Mouse (Mus musculus): ENCODE results near the gene Ajm1.

DNA sequence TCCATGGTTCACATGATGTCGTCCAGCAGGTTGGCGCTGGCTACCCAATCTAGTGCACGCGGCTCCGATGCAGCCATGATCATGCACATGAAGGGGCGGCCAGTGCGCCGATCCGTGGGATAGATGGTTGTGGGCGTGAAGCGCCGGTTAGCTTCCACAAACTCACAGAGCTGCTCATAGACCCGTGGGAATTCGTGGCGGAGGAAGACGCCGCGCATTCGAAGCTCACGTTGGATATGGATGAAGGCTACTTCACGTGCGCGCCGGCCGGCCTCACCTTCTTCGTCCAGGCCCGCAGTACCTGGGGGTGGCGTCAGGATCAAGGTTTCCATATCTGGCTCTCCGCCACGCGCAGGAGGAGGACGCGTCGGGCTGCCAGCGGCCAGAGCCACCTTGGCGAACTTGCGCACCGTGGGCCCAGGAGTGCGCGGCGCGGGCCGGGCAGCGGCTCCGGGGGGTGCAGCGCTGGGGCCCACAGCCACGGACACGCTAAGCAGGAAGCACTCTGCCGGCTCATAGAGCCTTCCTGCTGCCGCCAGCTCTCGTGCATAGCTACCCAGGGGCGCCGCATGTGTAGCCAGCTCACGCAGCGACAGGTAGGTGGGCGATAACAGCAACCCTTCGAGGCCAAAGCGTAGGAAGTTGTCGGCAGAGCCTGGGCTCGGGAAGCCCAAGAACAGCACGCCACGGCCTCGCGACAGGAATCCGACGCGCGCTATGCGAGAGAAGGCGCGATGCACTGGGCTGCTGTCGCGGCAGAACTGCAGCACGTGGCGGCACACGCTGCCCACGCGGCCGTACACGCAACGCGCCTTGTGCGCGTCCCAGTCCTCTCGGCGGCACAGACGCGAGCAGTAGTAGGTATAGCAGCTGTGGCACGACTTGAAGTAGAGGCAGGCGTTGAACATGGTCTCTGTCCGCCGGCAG is 4.3 kb downstream of the Ajm1 start:
- TF ChIP-seq POLR2A (IDR thresholded peaks at IDR 0.05; ENCODE audit: borderline replicate concordance, control insufficient read depth, low read depth, low read length): no peak
- TF ChIP-seq CTCF (IDR thresholded peaks at IDR 0.05; ENCODE audit: control insufficient read depth, insufficient read depth, low read length): no peak

Measured in bone marrow, adult 2 months (tissue).